10 mouse cellular contexts compared by ENCODE assay signal in genomic region chr16:91413102-91413844, GRCm38 (mm10). TPM values are rescaled to one million over a fixed set of nuclear protein-coding genes. Genes with fewer than 3 reads are reported as not detected.
DNase-seq lines count a peak whose midpoint lies in the region; ATAC-seq lines count a peak whose summit lies in the region.
"Had no signal": no experiment of that assay in that cellular context is flagged by ENCODE, and none has a peak within 500 bp of the region (broad histone marks: within the 10 kb centered on the region; RNA-seq: fewer than 3 reads in every experiment).

No protein-coding gene starts in this region.

- H3K36me3 ChIP-seq in liver, embryonic 16.5 days (ENCODE audit: control insufficient read depth, insufficient read depth), result peaks cover 23% of the 10 kb centered on the region

- DNase-seq in adrenal gland, adult 8-10 months, result peak; percentile 75
- no peak for DNase-seq in adrenal gland, adult 18-20 months (ENCODE audit: low spot score in 2 of 2)
- peak; percentile 69 for DNase-seq in ZHBTc4 (ENCODE audit: low read depth, low spot score)
- DNase-seq in kidney, adult 11 months, result peak; percentile 83
- no peak for DNase-seq in Muller cell, postnatal 12 days (ENCODE audit: inconsistent ontology term)
- no peak for DNase-seq in left cerebral cortex, postnatal 36 days (ENCODE audit: low spot score in 2 of 2)
- no peak for DNase-seq in frontal cortex, postnatal 36 days (ENCODE audit: low spot score in 2 of 2)

- intact Hi-C loops in left cerebral cortex, postnatal 36 days (cut with DNase I), result no loop called here

- H3K4me2 ChIP-seq in liver, embryonic 16.5 days (ENCODE audit: low read depth, low read length), result no peak overlapping the region

- H3K9ac ChIP-seq in liver, embryonic 16.5 days (ENCODE audit: low read depth, low read length), result no peak overlapping the region

- peak; percentile 52 for ATAC-seq in liver, embryonic 16.5 days (ENCODE audit: low read depth)

- no peaks in the 10 kb centered on the region for H3K27me3 ChIP-seq in liver, embryonic 16.5 days (ENCODE audit: control insufficient read depth, insufficient read depth, low read depth, low read length)

- H3K27ac ChIP-seq in liver, embryonic 16.5 days (ENCODE audit: low read length), result peak overlapping the region; percentile 18

- no peak overlapping the region for H3K4me3 ChIP-seq in liver, embryonic 16.5 days (ENCODE audit: low read depth, low read length)

- no peaks in the 10 kb centered on the region for H3K9me3 ChIP-seq in liver, embryonic 16.5 days (replicated peaks; ENCODE audit: control insufficient read depth, low read length)

- H3K4me1 ChIP-seq in liver, embryonic 16.5 days (ENCODE audit: control insufficient read depth, low read depth, low read length), result peaks cover 38% of the 10 kb centered on the region

- 42% methylated on average over 12 of the region's 12 CpGs for WGBS in liver, embryonic 16.5 days (ENCODE audit: insufficient replicate concordance)

RNA-seq across cellular contexts. Expression of gene Il10rb, which starts 7.3 kb away (rescaled TPM):
- total RNA-seq in adrenal gland, adult 8-10 months (2022), result 100 to 1,000 TPM; 281 to 305 (median 301) TPM
- 100 to 1,000 TPM; 176 to 268 TPM for total RNA-seq in adrenal gland, adult 18-20 months (2021)
- polyA plus RNA-seq in liver, embryonic 16.5 days (2015; fragmentation: Nextera tagmentation; extraction: Ambion mirVana), result 32.3 and 33.6 TPM in 2 replicates
- 10 to 100 TPM in 1 of 2 experiments, 1 to 10 TPM in 1; 9.4 to 10.2 TPM for total RNA-seq in left cerebral cortex, postnatal 36 days (2021)

RNA-seq across cellular contexts. Expression of gene Gm21970, which starts 21.8 kb away (rescaled TPM):
- under 1 TPM in 1 of 4 experiments, not detected in 3; 0.54 TPM for total RNA-seq in adrenal gland, adult 8-10 months (2022)
- not detected for total RNA-seq in adrenal gland, adult 18-20 months (2021)
- not detected in 2 replicates for polyA plus RNA-seq in liver, embryonic 16.5 days (2015; fragmentation: Nextera tagmentation; extraction: Ambion mirVana)
- not detected for total RNA-seq in left cerebral cortex, postnatal 36 days (2021)
- total RNA-seq: left cerebral cortex, adult 8-10 months had no signal
- polyA plus RNA-seq: neural tube, embryonic 14.5 days had no signal

RNA-seq across cellular contexts. Expression of gene Ifnar2, which starts 40.7 kb away (rescaled TPM):
- 100 to 1,000 TPM in 1 of 4 experiments, 10 to 100 TPM in 3; 83.7 to 103 (median 95.8) TPM for total RNA-seq in adrenal gland, adult 8-10 months (2022)
- total RNA-seq in adrenal gland, adult 18-20 months (2021), result 100 to 1,000 TPM in 1 of 2 experiments, 10 to 100 TPM in 1; 99.5 to 102 TPM
- polyA plus RNA-seq in liver, embryonic 16.5 days (2015; fragmentation: Nextera tagmentation; extraction: Ambion mirVana), result 92.9 and 95.8 TPM in 2 replicates
- total RNA-seq in left cerebral cortex, postnatal 36 days (2021), result 10 to 100 TPM; 19.4 to 25.1 TPM

Comparison
In these comparisons a context has a peak if more than half of its experiments do, and no peak if none do; other contexts are left out.
1. DNase-seq: peak in adrenal gland, adult 8-10 months (single experiment), ZHBTc4 (single experiment) and kidney, adult 11 months (single experiment); none in adrenal gland, adult 18-20 months (0 of 2), Muller cell, postnatal 12 days (single experiment), left cerebral cortex, postnatal 36 days (0 of 2) and frontal cortex, postnatal 36 days (0 of 2).
2. RNA of gene Il10rb, which starts 7.3 kb away (total RNA-seq): 281 to 305 TPM in adrenal gland, adult 8-10 months and 176 to 268 TPM in adrenal gland, adult 18-20 months; 9.4 to 10.2 TPM in left cerebral cortex, postnatal 36 days; every median in the first group is over 10 times any median in the second.